Mouse (Mus musculus) olfactory bulb, adult 2 months (tissue): ENCODE data around the gene Opalin. TPM values are rescaled to one million over a fixed set of nuclear protein-coding genes. Genes with fewer than 3 reads are reported as not detected.

Source experiments
- H3K27ac ChIP-seq: fragments of 200-500 bp; 2 replicates; pipeline ENCODE4 v1.5.1; 2012; ENCODE audit warnings: low read depth, low read length; ENCODE audit not compliant: insufficient read depth
- H3K4me1 ChIP-seq: fragments of 200-500 bp; 2 replicates; pipeline ENCODE4 v1.6.1; 2012; ENCODE audit warnings: low read length; ENCODE audit not compliant: control insufficient read depth, insufficient read depth
- H3K4me3 ChIP-seq: fragments of 200-500 bp; 2 replicates; pipeline ENCODE4 v1.5.1; 2012; ENCODE audit warnings: mild to moderate bottlenecking, low read depth, low read length, moderate library complexity; ENCODE audit not compliant: insufficient read depth
- CTCF ChIP-seq: fragments of 200-500 bp; IDR thresholded peaks from 2 replicates; pipeline ENCODE4 v1.5.1; 2012; ENCODE audit warnings: low read depth, mild to moderate bottlenecking, low read length, moderate library complexity; ENCODE audit not compliant: insufficient read depth
- POLR2A ChIP-seq: fragments of 200-500 bp; IDR thresholded peaks from 2 replicates; pipeline ENCODE4 v1.6.1; 2012; ENCODE audit warnings: mild to moderate bottlenecking, low read depth, low read length, moderate library complexity; ENCODE audit not compliant: insufficient read depth
- WGBS: fragments of 180-500 bp; shearing (Covaris S2); methylation state at CpG from one replicate; pipeline ENCODE4 v1.1.7; 2018; 5-methylcytosine and 5-hydroxymethylcytosine counted together
- polyA plus RNA-seq: library from polyadenylated mRNA; stranded (reverse); fragments of >200 nt; gene quantifications from 2 replicates; pipeline ENCODE4 v1.2.4, GENCODE M21; 2012; ENCODE audit warnings: low replicate concordance; ENCODE audit not compliant: missing spikeins, insufficient read depth, insufficient read length

The Opalin gene
- polyA plus RNA-seq, 1 experiment = not detected

GRCm38 (mm10) chr19:41013591-41013990 lies 63.3 kb downstream of the Opalin start:
- H3K4me3 ChIP-seq = no peak overlapping the region
- 21% methylated on average over 5 of the region's 5 CpGs for WGBS

More at GRCm38 (mm10) chr19:41013591-41013990, 63.3 kb downstream of the Opalin start:
- Histone ChIP-seq H3K4me1 (peaks cover 9% of the 10 kb centered on the region; the same call in 1 of the 2 replicates), H3K27ac (no peak overlapping the region)
- no peak for TF ChIP-seq POLR2A
- no peak for TF ChIP-seq CTCF

Other genes with a start within 250 kb of the Opalin start
- not detected in 2 replicates for gene Ccnj, start 245.8 kb downstream of the Opalin start, polyA plus RNA-seq
- not detected in 2 replicates for gene Zfp518a, start 182.4 kb downstream of the Opalin start, polyA plus RNA-seq
- not detected in 2 replicates for gene Blnk, start 82.6 kb downstream of the Opalin start, polyA plus RNA-seq
- 343 and 667 TPM in 2 replicates for gene Dntt, start 47.8 kb downstream of the Opalin start, polyA plus RNA-seq
- not detected in 2 replicates for gene Tll2, start 129.7 kb upstream of the Opalin start, polyA plus RNA-seq
- gene Tm9sf3, start 186.9 kb upstream of the Opalin start, polyA plus RNA-seq = 56.4 and 131 TPM in 2 replicates